Mouse (Mus musculus): Measurements from ENCODE around the gene Mfsd11. TPM values are rescaled to one million over a fixed set of nuclear protein-coding genes. Genes with fewer than 3 reads are reported as not detected.
"Not testable (repeated sequence)": the region's sequence is repeated elsewhere in the genome, so short reads cannot be mapped to it uniquely, and the experiment has no call there.

The Mfsd11 gene
- total RNA-seq, 2 experiments from 2014 or later = 11.2 to 14.8 TPM

GRCm38 (mm10) chr11:116847187-116848085 is 4.8 kb upstream of the Mfsd11 start:
- ATAC-seq (replicated peaks; ENCODE audit: poor library complexity) = no peak

- no peak for ATAC-seq (replicated peaks; ENCODE audit: poor library complexity)
These were observed 4.0 kb upstream of the Mfsd11 start for GRCm38 (mm10) chr11:116848086-116848876.

GRCm38 (mm10) chr11:116848877-116849178 is 3.4 kb upstream of the Mfsd11 start:
- not testable (repeated sequence) for ATAC-seq (replicated peaks; ENCODE audit: poor library complexity)

GRCm38 (mm10) chr11:116849587-116849986 is 2.7 kb upstream of the Mfsd11 start:
- no peak for ATAC-seq (replicated peaks; ENCODE audit: poor library complexity)

GRCm38 (mm10) chr11:116850085-116850484 is 2.2 kb upstream of the Mfsd11 start:
- ATAC-seq (replicated peaks; ENCODE audit: poor library complexity) = no peak

- ATAC-seq (replicated peaks; ENCODE audit: poor library complexity) = no peak
These were observed 1.3 kb upstream of the Mfsd11 start for GRCm38 (mm10) chr11:116850833-116851477.

- ATAC-seq (replicated peaks; ENCODE audit: poor library complexity) = no peak
These were observed 507 bp upstream of the Mfsd11 start for GRCm38 (mm10) chr11:116851576-116852290.

GRCm38 (mm10) chr11:116852891-116853511 is 761 bp downstream of the Mfsd11 start, which contains the start of gene Srsf2:
Srsf2 (minus strand) TSS chr11:116853094.
- peak; percentile 71 for ATAC-seq (replicated peaks; ENCODE audit: poor library complexity)

- ATAC-seq (replicated peaks; ENCODE audit: poor library complexity) = peak; percentile 59
These were observed 1.3 kb downstream of the Mfsd11 start for GRCm38 (mm10) chr11:116853512-116853928.

- no peak for ATAC-seq (replicated peaks; ENCODE audit: poor library complexity)
These were observed 2.0 kb downstream of the Mfsd11 start for GRCm38 (mm10) chr11:116854279-116854678.

GRCm38 (mm10) chr11:116857183-116857850 is 5.1 kb downstream of the Mfsd11 start:
- ATAC-seq (replicated peaks; ENCODE audit: poor library complexity) = no peak

GRCm38 (mm10) chr11:116864444-116864843 is 12.2 kb downstream of the Mfsd11 start:
- ATAC-seq (replicated peaks; ENCODE audit: poor library complexity) = no peak

- ATAC-seq (replicated peaks; ENCODE audit: poor library complexity) = no peak
These were observed 13.8 kb downstream of the Mfsd11 start for GRCm38 (mm10) chr11:116865945-116866585.

GRCm38 (mm10) chr11:116868129-116868528 is 15.9 kb downstream of the Mfsd11 start:
- ATAC-seq (replicated peaks; ENCODE audit: poor library complexity) = no peak

GRCm38 (mm10) chr11:116869223-116869622 is 17.0 kb downstream of the Mfsd11 start:
- ATAC-seq (replicated peaks; ENCODE audit: poor library complexity) = no peak

- ATAC-seq (replicated peaks; ENCODE audit: poor library complexity) = no peak
These were observed 17.4 kb downstream of the Mfsd11 start for GRCm38 (mm10) chr11:116869641-116870040.

GRCm38 (mm10) chr11:116871538-116871937 is 19.3 kb downstream of the Mfsd11 start:
- ATAC-seq (replicated peaks; ENCODE audit: poor library complexity) = no peak

- ATAC-seq (replicated peaks; ENCODE audit: poor library complexity) = no peak
These were observed 21.7 kb downstream of the Mfsd11 start for GRCm38 (mm10) chr11:116873987-116874386.

GRCm38 (mm10) chr11:116878454-116878853 is 26.2 kb downstream of the Mfsd11 start:
- ATAC-seq (replicated peaks; ENCODE audit: poor library complexity) = no peak

Measured in megakaryocyte progenitor cell, adult 5-6 weeks (primary cell).